ENCODE assay signal across 24 mouse cellular contexts in genomic region chr7:98333987-98334386, GRCm38 (mm10). TPM values are rescaled to one million over a fixed set of nuclear protein-coding genes. Genes with fewer than 3 reads are reported as not detected.
DNase-seq lines count a peak whose midpoint lies in the region; ATAC-seq and TF ChIP-seq lines count a peak whose summit lies in the region.
"Had no signal": no experiment of that assay in that cellular context is flagged by ENCODE, and none has a peak within 500 bp of the region (broad histone marks: within the 10 kb centered on the region; RNA-seq: fewer than 3 reads in every experiment).

No protein-coding gene starts in this region.

- H3K36me3 ChIP-seq in lung, postnatal 0 days (ENCODE audit: insufficient read depth, low read length), result no peaks in the 10 kb centered on the region
- no peaks in the 10 kb centered on the region for H3K36me3 ChIP-seq in macrophage (ENCODE audit: inconsistent target)
- no peaks in the 10 kb centered on the region for H3K36me3 ChIP-seq in kidney, embryonic 14.5 days (ENCODE audit: control insufficient read depth, insufficient read depth, low read length)
- H3K36me3 ChIP-seq: embryonic facial prominence, embryonic 15.5 days; forebrain, embryonic 15.5 days; limb, embryonic 12.5 days; liver, embryonic 15.5 days; midbrain, embryonic 12.5 days had no signal

- H3K27me3 ChIP-seq in lung, postnatal 0 days (replicated peaks; ENCODE audit: insufficient read depth, low read length), result no peaks in the 10 kb centered on the region
- no peaks in the 10 kb centered on the region for H3K27me3 ChIP-seq in kidney, embryonic 14.5 days (ENCODE audit: control insufficient read depth, insufficient read depth, low read length)
- H3K27me3 ChIP-seq: embryonic facial prominence, embryonic 15.5 days; forebrain, embryonic 15.5 days; limb, embryonic 12.5 days; liver, embryonic 15.5 days; midbrain, embryonic 12.5 days had no signal

- TF ChIP-seq CTCF in lung, postnatal 0 days (IDR thresholded peaks at IDR 0.05), result no peak
- TF ChIP-seq CTCF in bone marrow macrophage, adult 2 months (IDR thresholded peaks at IDR 0.05; ENCODE audit: low read depth, low read length), result no peak

- H3K4me3 ChIP-seq in lung, postnatal 0 days (ENCODE audit: low read depth, low read length), result no peak overlapping the region
- no peak overlapping the region for H3K4me3 ChIP-seq in bone marrow macrophage, adult 2 months (ENCODE audit: insufficient read depth, low read length)
- no peak overlapping the region for H3K4me3 ChIP-seq in macrophage (ENCODE audit: inconsistent target)
- no peak overlapping the region for H3K4me3 ChIP-seq in kidney, embryonic 14.5 days (ENCODE audit: low read length)
- H3K4me3 ChIP-seq: embryonic facial prominence, embryonic 15.5 days; forebrain, embryonic 15.5 days; layer of hippocampus, adult 2 months; limb, embryonic 12.5 days; liver, embryonic 15.5 days; midbrain, embryonic 12.5 days had no signal

- TF ChIP-seq EP300 in lung, postnatal 0 days (IDR thresholded peaks at IDR 0.05), result no peak

- TF ChIP-seq POLR2A in bone marrow macrophage, adult 2 months (IDR thresholded peaks at IDR 0.05; ENCODE audit: borderline replicate concordance, low read depth, low read length), result no peak

- peaks cover 4% of the 10 kb centered on the region; the same call in 1 of the 2 replicates for H3K4me1 ChIP-seq in lung, postnatal 0 days (ENCODE audit: insufficient read depth, low read depth, low read length)
- H3K4me1 ChIP-seq in bone marrow macrophage, adult 2 months (ENCODE audit: control insufficient read depth, insufficient read depth, low read length), result peaks cover 56% of the 10 kb centered on the region
- peaks cover 4% of the 10 kb centered on the region; the same call in 1 of the 2 replicates for H3K4me1 ChIP-seq in kidney, embryonic 14.5 days (ENCODE audit: control insufficient read depth, insufficient read depth, low read length)
- H3K4me1 ChIP-seq: embryonic facial prominence, embryonic 15.5 days; limb, embryonic 12.5 days; midbrain, embryonic 12.5 days had no signal

- no peaks in the 10 kb centered on the region for H3K79me2 ChIP-seq in macrophage (ENCODE audit: inconsistent target)

- peak; percentile 32 for DNase-seq in lung, postnatal 0 days (ENCODE audit: low spot score)
- DNase-seq in lung, postnatal 14 days, result no peak
- DNase-seq in layer of hippocampus, postnatal 10 days (ENCODE audit: low spot score in 2 of 2), result no peak
- DNase-seq in frontal cortex, postnatal 10 days (ENCODE audit: low spot score in 2 of 2), result no peak
- DNase-seq: adrenal gland, postnatal 10 days; cerebellum, adult 2 months; cerebellum, postnatal 25 days; gastrocnemius, postnatal 14 days; heart, postnatal 4 days; kidney, adult 9 months; kidney, postnatal 25 days; layer of hippocampus, postnatal 36 days; right cerebral cortex, postnatal 14 days had no signal

- WGBS in lung, postnatal 0 days, result 58% methylated on average over 3 of the region's 3 CpGs
- 18% methylated on average over 3 of the region's 3 CpGs for WGBS in macrophage (ENCODE audit: missing documents)
- 88% methylated on average over 3 of the region's 3 CpGs for WGBS in kidney, embryonic 14.5 days

- H3K9ac ChIP-seq in lung, postnatal 0 days (replicated peaks; ENCODE audit: low read depth), result no peak overlapping the region
- no peak overlapping the region; the same call in 1 of the 2 replicates for H3K9ac ChIP-seq in kidney, embryonic 14.5 days (ENCODE audit: low read depth, low read length)
- H3K9ac ChIP-seq: embryonic facial prominence, embryonic 15.5 days; forebrain, embryonic 15.5 days; limb, embryonic 12.5 days; liver, embryonic 15.5 days; midbrain, embryonic 12.5 days had no signal

- ATAC-seq in lung, postnatal 0 days, result no peak
- no peak for ATAC-seq in kidney, embryonic 14.5 days (ENCODE audit: low FRiP score, low TSS enrichment)
- ATAC-seq: forebrain, embryonic 15.5 days; hindbrain, postnatal 0 days; intestine, embryonic 16.5 days had no signal

- no peak overlapping the region for H3K27ac ChIP-seq in lung, postnatal 0 days (ENCODE audit: low read length)
- H3K27ac ChIP-seq in bone marrow macrophage, adult 2 months (ENCODE audit: insufficient read depth, low read depth, low read length), result peak overlapping the region; percentile 64
- peak overlapping the region; percentile 75 for H3K27ac ChIP-seq in macrophage
- H3K27ac ChIP-seq in kidney, embryonic 14.5 days (ENCODE audit: low read depth, low read length), result no peak overlapping the region
- H3K27ac ChIP-seq: embryonic facial prominence, embryonic 15.5 days; forebrain, embryonic 15.5 days; hindbrain, postnatal 0 days; layer of hippocampus, adult 2 months; limb, embryonic 12.5 days; liver, embryonic 15.5 days; midbrain, embryonic 12.5 days had no signal

- no peak overlapping the region for H3K4me2 ChIP-seq in lung, postnatal 0 days (replicated peaks; ENCODE audit: low read depth, low read length)
- H3K4me2 ChIP-seq in kidney, embryonic 14.5 days (replicated peaks; ENCODE audit: low read depth, low read length), result no peak overlapping the region
- H3K4me2 ChIP-seq: embryonic facial prominence, embryonic 15.5 days; forebrain, embryonic 15.5 days; limb, embryonic 12.5 days; liver, embryonic 15.5 days; midbrain, embryonic 12.5 days had no signal

- no peaks in the 10 kb centered on the region for H3K9me3 ChIP-seq in lung, postnatal 0 days (ENCODE audit: low read length)
- no peaks in the 10 kb centered on the region for H3K9me3 ChIP-seq in kidney, embryonic 14.5 days (ENCODE audit: control insufficient read depth, low read length)
- H3K9me3 ChIP-seq: embryonic facial prominence, embryonic 15.5 days; forebrain, embryonic 15.5 days; limb, embryonic 12.5 days; liver, embryonic 15.5 days; midbrain, embryonic 12.5 days had no signal

RNA-seq across cellular contexts. Expression of gene Acer3, which starts 13.0 kb away (rescaled TPM):
- polyA plus RNA-seq in lung, postnatal 0 days (2015; fragmentation: Nextera tagmentation; extraction: Ambion mirVana), result 33.1 and 43.4 TPM in 2 replicates
- polyA plus RNA-seq in bone marrow macrophage, adult 2 months (2012; ENCODE audit: insufficient read depth, insufficient read length, missing spikeins), result 69.6 and 73.6 TPM in 2 replicates
- total RNA-seq in macrophage (2018; cell fraction: chromatin; rRNA removed), result 100 to 1,000 TPM in 6 of 26 experiments, 10 to 100 TPM in 20; 28.4 to 185 (median 84.9) TPM
- total RNA-seq in macrophage (2018; cell fraction: cytosol; rRNA removed), result 10 to 100 TPM; 38.2 to 72.5 (median 49.9) TPM
- 100 to 1,000 TPM in 5 of 26 experiments, 10 to 100 TPM in 21; 40.9 to 211 (median 81.8) TPM for total RNA-seq in macrophage (2018; cell fraction: nucleus; rRNA removed)
- polyA plus RNA-seq in macrophage (2018), result 39.0 to 58.1 TPM (median 52.0 TPM) in 3 replicates
- 10 to 100 TPM; 14.7 to 17.8 TPM for total RNA-seq in layer of hippocampus, postnatal 10 days (2021)
- polyA plus RNA-seq in kidney, embryonic 14.5 days (2014; fragmentation: Nextera tagmentation; extraction: Ambion mirVana), result 25.6 and 27.4 TPM in 2 replicates

RNA-seq across cellular contexts. Expression of gene Tsku, which starts 27.1 kb away (rescaled TPM):
- polyA plus RNA-seq in lung, postnatal 0 days (2015; fragmentation: Nextera tagmentation; extraction: Ambion mirVana), result 8.6 and 9.1 TPM in 2 replicates
- polyA plus RNA-seq in bone marrow macrophage, adult 2 months (2012; ENCODE audit: insufficient read depth, insufficient read length, missing spikeins), result 39.7 and 41.3 TPM in 2 replicates
- 1 to 10 TPM in 21 of 26 experiments, under 1 TPM in 5; 0.33 to 8.1 (median 2.2) TPM for total RNA-seq in macrophage (2018; cell fraction: chromatin; rRNA removed)
- total RNA-seq in macrophage (2018; cell fraction: cytosol; rRNA removed), result 1 to 10 TPM; 2.4 to 8.5 (median 5.0) TPM
- 1 to 10 TPM; 2.2 to 9.8 (median 4.5) TPM for total RNA-seq in macrophage (2018; cell fraction: nucleus; rRNA removed)
- polyA plus RNA-seq in macrophage (2018), result 3.6 to 10.4 TPM (median 4.7 TPM) in 3 replicates
- total RNA-seq in layer of hippocampus, postnatal 10 days (2021), result 1 to 10 TPM; 6.3 to 7.1 TPM
- 12.6 and 12.7 TPM in 2 replicates for polyA plus RNA-seq in kidney, embryonic 14.5 days (2014; fragmentation: Nextera tagmentation; extraction: Ambion mirVana)

Comparison
In these comparisons a context has a peak if more than half of its experiments do, and no peak if none do; other contexts are left out.
1. H3K27ac ChIP-seq: peak in bone marrow macrophage, adult 2 months (single experiment) and macrophage (single experiment); none in lung, postnatal 0 days (single experiment) and kidney, embryonic 14.5 days (single experiment).